Mouse (Mus musculus) urinary bladder, adult 2 months (tissue): Measurements from ENCODE around the gene C130026I21Rik. TPM values are rescaled to one million over a fixed set of nuclear protein-coding genes. Genes with fewer than 3 reads are reported as not detected.
"Not testable (repeated sequence)": the region's sequence is repeated elsewhere in the genome, so short reads cannot be mapped to it uniquely, and the experiment has no call there.

Source experiments
- DNase-seq: peaks from one replicate; pipeline ENCODE4 v3.0.0; 2022; ENCODE audit warnings: low spot score
- polyA plus RNA-seq: library from polyadenylated mRNA; depleted of rRNA; stranded (reverse); fragments of >200 nt; gene quantifications from 2 replicates; pipeline ENCODE4 v1.2.3, GENCODE M21; 2012; rRNA removed

Gene C130026I21Rik
- 27.9 and 37.7 TPM in 2 replicates for polyA plus RNA-seq

DNA sequence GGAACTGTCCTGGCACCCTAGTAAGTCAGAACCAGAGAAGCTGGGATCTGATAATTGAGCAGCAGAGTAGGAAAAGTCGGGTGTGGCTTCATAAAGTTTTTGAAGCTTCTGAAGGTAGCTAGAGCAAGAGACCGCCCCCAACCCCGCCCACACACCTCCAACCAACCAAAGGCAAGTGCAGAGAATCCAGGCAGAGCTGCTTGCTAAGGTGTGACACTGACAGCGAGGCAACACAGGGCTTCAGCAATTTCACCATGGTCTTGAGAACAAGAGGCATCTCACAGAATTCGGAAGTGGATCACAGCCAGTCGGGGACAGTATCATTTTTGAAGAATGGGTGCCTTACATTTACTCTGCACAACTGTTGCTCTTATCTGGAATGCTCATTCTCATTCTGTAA is at the start of gene C130026I21Rik:
C130026I21Rik (minus strand) TSS at position 101 of the 400 bp plus-strand sequence.
- not testable (repeated sequence) for DNase-seq

GRCm38 (mm10) chr1:85287063-85287462 is 16.7 kb upstream of the C130026I21Rik start:
- peak; percentile 44 for DNase-seq

- not testable (repeated sequence) for DNase-seq
Measured at GRCm38 (mm10) chr1:85276421-85276820, 6.1 kb upstream of the C130026I21Rik start.

DNA sequence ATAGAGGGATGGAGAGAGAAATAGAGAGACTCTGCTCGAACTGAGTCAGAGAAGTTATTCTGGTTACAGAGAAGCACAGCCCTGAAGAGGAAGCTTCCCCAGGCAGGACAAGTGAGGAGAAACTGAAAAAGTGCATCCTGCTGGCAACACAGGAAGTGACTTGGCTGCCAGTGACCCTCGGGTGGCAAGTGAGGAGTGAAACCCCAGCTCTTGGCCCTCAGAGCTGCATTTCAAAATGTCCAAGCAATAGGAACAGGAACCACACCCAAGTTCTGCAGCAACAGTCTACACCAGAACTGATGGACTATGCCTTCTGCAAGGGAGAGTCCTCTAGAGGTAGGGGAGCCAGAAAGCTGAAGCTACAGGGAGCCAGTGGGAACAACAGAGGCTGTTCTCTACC is 11.7 kb downstream of the C130026I21Rik start:
- not testable (repeated sequence) for DNase-seq

GRCm38 (mm10) chr1:85255217-85255616 is 15.1 kb downstream of the C130026I21Rik start:
- DNase-seq = not testable (repeated sequence)

DNA sequence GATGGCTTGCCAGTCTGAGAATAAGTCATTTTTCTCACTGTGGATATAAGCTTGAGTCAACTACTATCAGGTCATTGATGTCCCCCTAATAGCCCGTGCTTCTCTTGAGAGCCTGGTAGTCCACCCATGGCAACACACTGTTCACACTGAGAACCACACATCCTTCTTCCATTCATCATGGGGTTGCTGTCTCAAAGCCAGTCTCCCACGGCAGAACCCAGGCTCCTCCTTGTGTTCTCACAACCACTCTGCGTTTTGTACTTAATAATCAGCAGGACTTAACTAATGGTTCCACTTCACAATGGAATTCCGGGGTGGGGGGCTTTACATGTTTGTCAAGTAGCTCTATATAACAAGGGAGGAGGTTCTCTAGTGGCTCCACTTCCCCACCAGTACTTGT is 19.2 kb downstream of the C130026I21Rik start:
- not testable (repeated sequence) for DNase-seq

DNA sequence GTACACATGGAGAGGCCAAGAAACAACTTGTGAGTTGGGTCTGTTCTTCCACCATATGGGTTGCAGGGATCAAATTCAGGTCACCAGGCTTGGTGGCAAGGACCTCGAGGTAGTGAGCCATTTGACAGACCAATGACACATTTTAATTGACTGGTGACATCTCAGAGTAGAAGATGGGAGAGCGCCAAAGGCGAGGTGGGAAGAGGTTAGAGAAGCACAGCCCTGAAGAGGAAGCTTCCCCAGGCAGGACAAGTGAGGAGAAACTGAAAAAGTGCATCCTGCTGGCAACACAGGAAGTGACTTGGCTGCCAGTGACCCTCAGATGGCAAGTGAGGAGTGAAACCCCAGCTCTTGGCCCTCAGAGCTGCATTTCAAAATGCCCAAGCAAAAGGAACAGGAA is 21.4 kb downstream of the C130026I21Rik start:
- peak; percentile 56 for DNase-seq

- DNase-seq = not testable (repeated sequence)
Measured at GRCm38 (mm10) chr1:85246776-85247460, 23.4 kb downstream of the C130026I21Rik start.

GRCm38 (mm10) chr1:85246266-85246665 is 24.1 kb downstream of the C130026I21Rik start:
- DNase-seq = not testable (repeated sequence)

GRCm38 (mm10) chr1:85244941-85245340 is 25.4 kb downstream of the C130026I21Rik start:
- not testable (repeated sequence) for DNase-seq

DNA sequence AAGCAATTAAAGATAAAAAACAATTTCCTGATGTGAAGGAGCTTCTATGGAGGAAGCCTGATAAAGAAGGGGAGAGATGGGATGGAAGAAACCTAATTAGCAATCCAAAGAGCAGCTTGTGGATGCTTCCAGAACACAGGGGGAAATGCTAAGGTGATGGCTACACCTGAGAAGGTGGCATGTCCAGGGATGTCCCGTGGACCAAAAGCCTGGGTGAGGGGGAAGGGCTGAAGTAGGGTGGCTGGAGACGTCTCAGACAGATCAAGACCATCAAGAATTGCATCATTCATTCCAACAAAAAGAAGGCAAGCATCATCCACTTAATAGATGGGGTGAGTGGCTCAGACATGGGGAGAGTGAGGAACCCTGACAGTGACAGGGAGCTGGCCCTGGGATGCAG is 27.3 kb downstream of the C130026I21Rik start:
- DNase-seq = not testable (repeated sequence)

DNA sequence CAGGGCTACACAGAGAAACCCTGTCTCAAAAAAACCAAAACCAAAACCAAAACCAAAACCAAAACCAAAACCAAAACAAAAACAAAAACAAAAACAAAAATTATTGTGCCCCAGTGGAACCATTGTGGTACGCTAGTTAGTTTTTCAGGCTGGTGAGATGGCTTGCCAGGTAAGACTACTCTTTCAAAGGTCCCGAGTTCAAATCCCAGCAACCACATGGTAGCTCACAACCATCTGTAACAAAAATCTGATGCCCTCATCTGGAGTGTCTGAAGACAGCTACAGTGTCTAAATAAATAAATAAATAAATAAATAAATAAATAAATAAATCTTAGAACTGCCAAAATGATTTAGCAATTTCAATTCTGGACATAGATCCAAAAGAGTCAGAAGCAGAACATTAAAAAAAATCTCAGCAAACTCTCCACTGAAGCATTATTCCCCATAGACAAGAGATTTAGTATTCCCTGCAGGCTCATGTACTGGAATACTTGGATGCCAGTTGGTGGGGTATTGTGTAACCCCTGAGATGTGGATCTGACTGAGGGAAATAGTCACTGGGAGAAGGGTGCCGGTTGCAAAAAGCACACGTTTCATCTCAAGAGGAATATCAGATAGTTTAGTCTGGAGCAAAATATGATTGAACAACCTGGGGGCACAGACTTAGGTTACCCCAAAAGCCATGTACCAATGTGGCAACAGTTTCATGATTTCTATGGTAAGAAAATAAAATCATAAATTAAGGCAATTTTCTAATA is 31.2 kb downstream of the C130026I21Rik start:
- DNase-seq = not testable (repeated sequence)

GRCm38 (mm10) chr1:85206531-85206930 is 63.8 kb downstream of the C130026I21Rik start:
- DNase-seq = not testable (repeated sequence)

- not testable (repeated sequence) for DNase-seq
Measured at GRCm38 (mm10) chr1:85199523-85199922, 70.8 kb downstream of the C130026I21Rik start.

DNA sequence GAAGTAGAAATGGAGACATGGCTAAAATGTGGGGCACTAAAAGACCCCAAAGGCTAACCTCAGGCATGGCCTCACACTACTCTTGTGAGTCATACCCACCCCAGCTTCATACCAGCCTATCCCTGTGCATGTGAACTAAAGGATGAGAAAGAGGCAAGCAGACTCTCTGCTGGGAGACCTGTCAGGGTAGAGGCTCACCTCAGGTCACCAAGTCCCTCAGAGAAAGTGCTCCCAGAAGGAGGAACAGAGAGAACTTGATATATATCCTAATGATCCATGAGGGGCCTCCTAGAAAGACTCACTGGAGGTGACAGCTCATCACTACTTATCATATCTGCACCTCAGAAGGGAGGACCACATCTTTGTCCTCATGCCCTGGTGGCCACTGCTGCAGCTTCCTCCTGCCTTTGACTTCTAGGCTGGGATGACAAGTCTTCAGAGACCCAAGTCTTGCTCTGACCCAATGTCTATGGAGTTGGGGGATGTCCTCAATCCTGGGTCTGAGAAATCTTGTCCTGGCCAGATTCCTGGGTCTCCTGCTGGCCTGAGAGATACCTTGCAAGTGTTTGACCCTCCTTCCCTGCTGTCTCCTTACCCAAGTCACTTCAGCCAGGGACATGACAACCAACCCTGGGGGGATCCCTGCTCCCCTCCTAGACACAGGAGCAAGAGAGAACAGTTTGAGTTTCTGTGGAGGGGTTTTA is 71.6 kb downstream of the C130026I21Rik start:
- not testable (repeated sequence) for DNase-seq

GRCm38 (mm10) chr1:85196732-85197131 is 73.6 kb downstream of the C130026I21Rik start:
- DNase-seq = not testable (repeated sequence)

- not testable (repeated sequence) for DNase-seq
Measured at GRCm38 (mm10) chr1:85193761-85194160, 76.6 kb downstream of the C130026I21Rik start.

DNA sequence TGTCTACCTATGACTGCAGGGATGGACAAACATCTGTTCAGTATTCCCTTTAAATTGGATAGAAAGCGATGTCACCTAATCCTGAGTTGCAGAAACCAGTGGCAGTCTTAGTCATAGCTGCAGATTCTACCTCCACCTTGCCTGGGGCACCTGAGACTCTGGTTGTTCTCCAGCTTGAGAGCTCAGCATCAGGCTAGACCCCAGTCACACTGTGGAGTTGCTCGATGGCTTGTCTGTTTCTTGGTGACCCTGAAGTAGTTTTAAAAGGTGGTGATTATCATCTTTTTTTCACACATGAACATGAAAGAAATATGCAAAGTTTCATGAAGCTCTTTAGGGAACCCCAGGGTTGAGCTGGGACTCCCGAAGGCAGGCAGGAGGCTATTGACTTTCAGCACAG is 88.4 kb downstream of the C130026I21Rik start:
- DNase-seq = not testable (repeated sequence)

GRCm38 (mm10) chr1:85178971-85179370 is 91.4 kb downstream of the C130026I21Rik start:
- not testable (repeated sequence) for DNase-seq

GRCm38 (mm10) chr1:85162841-85163240 is 107.5 kb downstream of the C130026I21Rik start:
- DNase-seq = not testable (repeated sequence)

DNA sequence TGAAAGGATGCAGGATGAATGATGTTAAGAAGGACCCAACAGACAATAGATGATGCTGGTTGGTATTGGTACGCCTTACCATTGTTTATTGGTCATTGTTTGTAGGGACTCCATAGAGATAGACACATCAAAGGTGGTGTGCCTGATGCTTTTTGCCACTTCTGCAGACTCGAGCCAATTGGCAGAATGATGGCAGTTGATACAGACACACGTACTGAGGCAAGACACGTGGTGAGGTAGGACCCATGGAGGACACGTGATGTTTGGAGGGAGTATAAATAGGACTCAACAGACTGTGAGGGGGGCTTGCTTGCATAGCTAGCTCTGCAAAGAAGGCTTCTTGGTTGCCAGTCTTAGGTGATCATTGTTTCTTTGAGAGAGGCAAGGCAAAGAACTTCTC is 115.2 kb downstream of the C130026I21Rik start:
- not testable (repeated sequence) for DNase-seq

DNA sequence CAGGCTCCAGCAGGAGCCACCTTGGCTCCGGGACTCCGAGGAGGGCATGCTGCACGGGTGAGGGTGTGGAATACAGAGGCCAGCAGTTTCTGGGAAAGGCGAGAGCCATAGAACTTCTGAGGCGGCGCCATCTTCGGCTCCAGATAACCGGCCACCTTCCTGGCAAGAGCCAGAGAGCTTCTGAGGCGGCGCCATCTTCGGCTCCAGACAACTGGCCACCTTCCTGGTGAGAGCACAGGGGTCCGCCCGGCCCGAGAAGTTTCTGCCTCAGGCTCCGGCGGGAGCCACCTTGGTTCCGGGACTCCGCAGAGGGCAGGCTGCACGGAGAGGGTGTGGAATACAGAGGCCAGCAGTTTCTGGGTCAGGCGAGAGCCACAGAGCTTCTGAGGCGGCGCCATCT is 136.7 kb downstream of the C130026I21Rik start:
- not testable (repeated sequence) for DNase-seq
